Mouse (Mus musculus) gastrocnemius, adult 8-10 months (tissue): ENCODE measurements around the gene Usp21. TPM values are rescaled to one million over a fixed set of nuclear protein-coding genes. Genes with fewer than 3 reads are reported as not detected.
A peak's percentile ranks its signal among the peaks of the same experiment; 100 is the strongest.

ENCODE experiments used
- DNase-seq, 2 experiments: peaks; one replicate each; pipeline ENCODE4 v3.0.0; 2022; ENCODE audit warnings: low spot score in 2 of 2
- total RNA-seq, 4 experiments: library from RNA; stranded (reverse); gene quantifications; 2 replicates each; pipeline ENCODE4 v1.2.4; 2022

Gene Usp21
- total RNA-seq, 4 experiments from 2014 or later, result 15.3 to 19.3 (median 16.2) TPM

DNA sequence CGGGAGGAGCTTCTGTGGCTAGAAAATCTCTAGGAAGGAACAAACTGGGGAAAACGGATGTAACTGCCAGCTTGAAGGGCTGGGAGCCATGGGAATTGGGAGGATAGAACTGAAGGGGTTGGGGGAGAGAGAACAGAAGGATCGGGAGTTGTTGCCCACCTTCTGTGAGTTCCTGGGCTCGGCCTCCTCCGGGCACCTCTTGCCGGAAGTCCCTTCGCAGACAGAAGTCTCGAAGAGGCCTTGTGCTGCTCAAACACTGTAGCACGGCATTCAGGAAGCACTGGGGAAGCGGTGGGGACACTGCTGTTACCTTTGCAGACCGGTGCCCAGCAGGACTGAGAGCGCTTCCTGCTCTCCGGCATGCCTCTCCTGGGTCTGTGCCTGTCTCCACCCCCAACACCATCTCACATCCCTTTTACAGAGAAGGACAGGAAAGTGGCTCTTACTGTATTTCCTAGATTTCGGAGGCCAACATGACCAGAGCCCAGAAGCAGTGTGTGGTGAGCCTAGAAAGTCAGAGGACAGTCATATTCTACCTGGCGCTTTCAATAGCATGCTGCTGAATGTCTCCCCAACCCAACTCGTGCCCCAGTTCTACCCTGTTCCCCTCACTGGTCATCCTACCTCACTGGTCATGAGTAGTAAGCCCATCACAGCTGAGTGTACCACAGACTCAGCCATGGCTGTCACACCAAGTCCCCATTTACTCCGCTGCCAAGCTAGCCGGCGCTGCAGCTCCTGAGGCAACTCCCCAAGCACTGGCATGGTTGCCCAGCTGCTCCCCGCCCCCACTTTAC lies 2.5 kb downstream of the Usp21 start:
- no peak for DNase-seq

DNA sequence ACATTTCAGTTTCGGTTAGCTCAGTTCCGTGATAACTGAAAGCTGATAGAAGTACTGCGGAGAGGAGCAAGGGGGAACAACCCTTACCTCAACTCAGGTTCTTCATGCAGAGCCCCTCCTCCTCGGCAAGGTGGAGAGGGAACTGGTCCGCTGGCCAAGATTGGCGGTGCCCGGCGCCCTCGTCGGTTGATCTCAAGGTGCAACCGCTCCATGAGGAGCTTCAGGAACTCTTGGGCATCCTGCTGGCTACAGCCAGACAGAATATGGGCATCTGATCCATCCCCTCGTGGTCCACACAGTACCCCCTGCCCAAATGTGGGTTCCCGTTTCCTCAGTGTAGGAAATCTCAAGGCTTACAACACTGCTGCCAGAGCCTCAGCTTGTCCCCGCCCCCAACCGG lies 3.3 kb downstream of the Usp21 start:
- DNase-seq, result no peak

DNA sequence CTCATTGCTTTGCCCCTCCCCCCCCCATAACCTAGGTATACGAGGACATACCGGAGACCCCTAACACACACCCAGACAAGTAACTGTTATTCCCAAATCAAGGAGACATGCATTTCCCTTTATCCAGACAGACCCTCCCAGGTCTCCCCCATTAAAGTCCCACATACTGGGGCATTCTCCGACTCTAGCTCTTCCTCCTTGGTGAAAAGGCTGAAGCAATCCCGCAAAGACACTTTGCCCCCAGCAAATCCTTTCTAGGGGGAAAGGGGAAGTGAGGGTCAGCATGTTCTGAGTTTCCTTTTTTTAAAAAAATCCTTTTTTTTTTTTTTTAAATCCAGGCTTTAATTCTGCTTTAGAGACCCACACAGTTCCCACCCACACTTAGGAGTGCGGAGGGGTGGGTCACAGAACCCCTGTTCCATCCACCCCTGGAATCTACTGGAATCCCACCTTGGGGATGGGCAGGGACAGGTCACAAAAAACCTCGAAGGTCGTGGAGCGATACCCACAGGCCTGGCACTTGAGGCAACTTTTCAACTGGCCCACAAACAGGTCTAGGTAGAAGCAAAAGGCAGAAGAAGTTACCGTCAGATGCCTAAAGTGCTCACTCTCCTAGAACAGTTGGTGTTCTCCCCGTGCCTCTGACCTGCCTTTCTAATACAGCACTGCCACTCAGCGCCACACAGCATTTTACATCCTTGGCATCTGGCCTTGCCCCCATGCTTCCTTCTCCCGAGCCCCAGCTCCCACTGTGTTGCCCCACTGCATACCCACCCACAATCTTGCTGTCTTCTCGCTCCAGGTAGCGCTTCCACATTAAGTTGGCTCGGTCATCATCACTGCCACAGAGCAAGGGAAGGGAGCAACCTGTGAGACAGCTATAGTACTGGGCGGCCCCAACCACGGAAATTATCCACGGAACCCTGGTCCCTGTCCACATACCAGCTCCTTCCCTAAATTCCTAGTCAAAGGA lies 4.3 kb downstream of the Usp21 start:
- DNase-seq, result no peak

DNA sequence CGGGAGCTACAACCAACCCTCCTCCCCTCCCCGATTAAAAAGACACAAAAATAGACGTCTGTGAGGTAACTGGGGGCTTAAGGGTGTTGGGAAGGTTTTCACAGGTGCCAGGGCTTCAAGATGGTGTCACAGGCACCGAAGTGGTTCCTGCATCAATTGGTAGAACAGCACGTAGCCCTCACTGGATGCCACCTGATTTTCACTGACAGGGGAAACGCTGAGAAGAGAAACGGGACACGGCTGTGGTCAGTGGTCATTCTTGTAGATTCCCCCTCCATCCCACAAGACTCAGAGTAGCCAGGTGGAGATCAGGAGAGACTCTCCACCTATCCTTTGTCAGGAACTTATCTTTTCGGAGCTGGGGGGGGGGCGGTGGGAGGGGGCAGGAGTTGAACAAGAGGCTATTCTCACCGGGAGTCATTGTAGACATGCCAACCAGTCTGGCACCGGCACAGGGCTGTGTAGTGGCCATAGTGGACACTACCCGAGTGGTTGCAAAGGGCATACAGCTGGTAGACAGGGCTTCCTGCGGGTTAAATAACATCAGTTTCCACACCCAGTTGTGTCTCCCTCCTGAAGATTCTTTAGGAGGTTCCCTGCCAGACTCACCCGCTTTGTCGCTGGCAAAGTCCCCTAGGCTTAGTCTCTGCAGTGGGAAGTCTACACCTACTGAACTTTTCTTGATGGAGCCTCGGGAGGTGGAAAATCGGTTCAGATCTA lies 5.5 kb downstream of the Usp21 start:
- DNase-seq, result no peak

DNA sequence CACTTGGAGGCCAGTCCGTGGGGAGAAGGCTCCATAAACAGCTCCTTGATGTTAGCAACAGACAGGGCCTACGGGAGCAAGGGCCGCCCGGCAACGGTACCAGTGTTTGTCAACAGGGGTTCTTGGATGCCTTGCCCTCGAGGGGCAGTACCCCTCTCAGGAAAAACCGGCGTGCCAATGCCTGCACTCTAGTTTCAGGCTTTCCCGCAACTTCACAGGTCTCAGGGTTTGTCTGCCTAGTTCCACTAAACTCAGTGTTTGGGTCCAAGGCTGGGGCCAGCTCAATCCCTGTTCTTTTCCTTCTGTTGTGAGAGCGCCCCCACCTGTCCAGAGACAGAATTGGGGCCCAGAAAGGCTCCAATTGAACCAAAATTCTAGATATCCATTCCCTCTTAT lies 6.3 kb downstream of the Usp21 start:
- DNase-seq, result peak; percentile 71 to 72

DNA sequence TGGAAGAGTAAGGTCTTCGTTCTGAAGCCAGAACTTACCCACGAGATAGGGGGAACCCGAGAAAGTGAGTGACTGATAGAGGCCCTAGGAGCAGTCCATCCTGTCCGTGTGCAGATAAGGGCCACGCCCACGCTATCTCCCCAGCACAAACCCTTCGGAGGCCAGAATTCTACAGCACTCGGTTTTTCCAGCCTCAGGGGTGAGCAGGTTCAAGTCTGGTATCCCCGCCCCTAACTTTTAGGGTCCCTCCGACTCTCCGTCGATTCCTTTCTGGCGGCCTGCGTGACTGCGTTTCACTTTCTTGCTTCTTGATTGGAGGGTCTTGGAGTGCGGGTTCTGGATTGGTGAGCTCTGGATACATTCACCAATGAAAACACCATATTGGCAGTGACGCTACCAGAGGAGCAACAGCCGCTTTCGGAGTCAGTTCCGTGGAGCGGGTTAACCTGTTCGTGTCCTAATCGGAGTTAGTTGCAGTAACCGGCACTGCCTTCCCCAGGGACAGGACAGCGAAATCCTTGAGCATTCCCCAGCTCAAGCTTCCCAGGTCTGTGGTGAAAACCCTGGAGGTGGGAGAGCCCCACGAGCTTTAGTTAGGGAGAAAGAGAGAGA lies 6.8 kb downstream of the Usp21 start, which contains the start of gene Ppox:
Gene Ppox (minus strand): TSS at position 271 of the 612 bp plus-strand sequence.
- DNase-seq, result peak; percentile 82 to 86

DNA sequence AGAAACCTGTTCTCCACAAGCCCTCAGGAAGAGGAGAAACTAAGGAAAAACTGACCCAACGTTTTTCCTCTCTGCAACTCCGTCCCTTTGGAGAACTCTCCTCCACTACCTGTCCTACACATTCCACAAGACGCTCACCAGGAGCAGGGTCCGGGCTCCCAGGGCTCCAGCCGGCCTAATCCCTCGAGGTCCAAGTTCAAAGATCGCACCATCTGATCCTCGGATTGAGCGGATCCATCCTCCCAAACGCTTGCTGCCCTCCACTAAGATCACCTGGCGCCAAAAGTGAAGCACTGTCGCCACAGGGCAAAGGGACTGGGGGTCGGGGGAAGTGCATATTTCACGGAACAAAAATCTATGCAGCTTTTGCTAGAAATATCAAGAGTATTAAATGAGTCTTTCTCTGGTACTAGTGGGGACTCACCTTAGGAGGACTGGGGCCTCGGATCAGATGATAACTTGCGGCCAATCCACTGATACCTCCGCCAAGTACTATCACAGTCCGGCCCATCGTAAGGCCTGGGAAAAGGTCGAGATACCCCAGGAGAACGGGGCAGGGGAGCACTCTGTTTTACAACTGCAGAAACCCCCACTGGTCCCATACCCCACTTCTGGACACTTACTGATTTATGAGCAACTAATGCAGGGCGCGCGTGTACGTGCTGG lies 7.4 kb downstream of the Usp21 start:
- DNase-seq, result no peak

DNA sequence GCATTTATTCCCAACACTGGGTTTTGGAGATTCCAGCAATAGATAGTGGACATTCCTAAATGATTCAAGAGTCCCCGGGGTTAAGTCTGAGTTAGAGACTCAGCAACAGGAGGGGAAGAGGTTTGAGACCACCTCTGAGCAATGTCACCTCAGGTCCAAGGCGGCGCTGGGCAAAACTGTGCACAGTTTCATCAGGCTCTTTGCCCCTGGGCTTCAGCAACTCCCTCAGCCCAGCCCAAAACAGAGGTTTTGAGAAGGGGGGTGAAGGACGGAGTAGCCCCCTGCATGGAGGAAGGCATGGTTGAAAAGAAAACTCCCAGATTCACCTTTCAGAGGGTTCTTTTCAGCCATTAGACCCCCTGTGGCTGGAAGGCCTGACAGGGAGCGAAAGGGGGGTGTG lies 8.1 kb downstream of the Usp21 start:
- DNase-seq, result peak in 1 of 2 experiments; percentile 1

DNA sequence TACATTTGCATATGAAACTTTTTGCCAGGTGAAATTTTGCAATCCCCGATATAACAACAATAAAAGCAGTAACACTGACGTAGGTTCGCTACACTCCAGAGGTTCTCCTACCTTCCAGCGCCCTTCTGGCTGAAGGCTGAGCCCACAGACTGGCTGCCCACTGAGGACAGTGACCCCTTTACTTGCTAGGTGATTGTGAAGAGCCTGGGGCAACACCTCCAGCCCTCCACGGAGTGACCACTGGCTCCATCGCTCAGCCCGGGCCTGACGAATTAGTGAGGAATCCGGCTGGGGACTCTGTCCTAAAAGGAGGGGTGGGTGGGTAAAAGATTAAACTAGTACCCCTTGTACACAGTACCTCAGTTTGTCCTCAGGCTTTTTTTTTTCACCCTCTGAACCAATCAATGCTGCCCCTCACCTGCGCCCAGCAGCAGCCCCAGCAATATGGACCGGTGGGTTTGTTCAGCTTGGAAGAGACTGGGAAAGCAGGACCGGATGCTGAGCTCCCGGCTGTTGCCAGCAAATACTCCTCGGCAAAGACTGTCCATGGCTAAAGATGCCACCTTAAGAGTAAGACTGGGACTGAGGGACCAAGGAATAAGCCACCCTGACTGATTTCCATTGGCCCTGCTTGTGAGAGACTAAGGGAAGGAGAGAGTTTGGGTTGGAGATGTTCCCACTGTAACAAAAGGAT lies 8.6 kb downstream of the Usp21 start:
- DNase-seq, result peak in 1 of 2 experiments; percentile 1

DNA sequence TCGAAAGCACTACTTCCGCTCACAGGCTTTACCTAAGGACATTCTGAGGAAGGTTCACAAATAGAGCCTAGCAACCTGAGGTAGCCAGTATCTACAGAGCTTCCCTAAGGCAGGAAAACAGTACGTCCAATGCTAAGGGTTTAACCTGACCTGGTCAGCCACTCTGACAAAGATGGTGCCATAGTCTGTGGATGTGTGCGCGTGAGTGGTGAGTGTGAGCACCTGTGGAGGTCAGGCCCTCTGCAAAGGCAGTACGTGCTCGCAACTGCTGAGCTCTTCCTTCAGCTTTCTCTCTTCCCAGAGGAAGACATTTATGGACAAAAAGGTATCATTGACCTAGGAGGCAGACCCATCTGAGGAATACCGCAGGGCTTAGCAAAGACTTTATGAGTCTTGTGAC lies 9.4 kb downstream of the Usp21 start:
- no peak for DNase-seq

DNA sequence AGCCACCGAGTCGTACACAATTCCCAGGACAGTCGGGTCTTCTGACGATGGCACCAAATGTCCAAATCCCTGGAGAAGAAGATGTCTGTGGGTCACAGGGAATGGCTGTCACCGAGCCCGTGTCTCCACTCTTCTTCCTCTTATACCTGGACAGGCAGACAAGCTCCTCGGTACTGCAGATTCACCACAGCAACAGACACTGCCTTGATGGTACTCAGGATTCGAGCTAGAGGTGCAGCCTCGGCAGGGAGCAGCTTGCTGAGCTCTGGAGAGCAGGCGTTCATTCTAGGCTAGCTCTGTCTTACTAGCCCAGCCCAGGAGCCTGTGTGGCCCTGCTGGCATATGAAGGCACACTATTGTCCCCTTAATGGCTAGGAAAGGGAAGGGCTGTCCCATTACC lies 10.1 kb downstream of the Usp21 start:
- no peak for DNase-seq

DNA sequence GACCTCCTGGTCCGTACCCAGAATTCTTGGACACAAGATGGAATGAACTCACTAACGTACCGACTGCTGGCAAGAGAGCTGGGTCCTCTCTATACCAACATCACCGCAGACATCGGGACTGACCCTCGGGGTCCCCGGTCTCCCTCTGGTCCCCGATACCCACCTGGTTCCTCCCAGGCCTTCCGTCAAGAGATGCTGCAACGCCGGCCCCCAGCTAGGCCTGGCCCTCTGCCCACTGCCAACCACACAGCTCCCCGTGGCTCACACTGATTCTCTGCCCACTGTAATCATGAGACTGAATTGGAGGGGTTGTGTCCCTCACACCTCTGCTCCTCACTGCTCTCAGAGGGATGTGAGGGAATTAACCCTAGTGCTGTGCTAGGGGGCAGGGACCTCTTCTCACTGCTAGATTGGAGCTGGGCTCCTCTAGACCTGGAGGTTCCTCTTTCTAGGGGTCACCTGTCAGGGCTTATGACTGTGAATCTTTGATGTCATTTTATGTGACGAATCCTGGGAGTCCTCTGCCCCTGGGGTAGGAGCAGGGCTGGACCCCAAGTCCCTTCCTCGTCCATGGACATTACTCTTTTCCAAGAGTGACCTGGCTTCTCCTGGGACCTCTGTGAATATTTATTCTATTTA lies 11.6 kb downstream of the Usp21 start:
- no peak for DNase-seq

DNA sequence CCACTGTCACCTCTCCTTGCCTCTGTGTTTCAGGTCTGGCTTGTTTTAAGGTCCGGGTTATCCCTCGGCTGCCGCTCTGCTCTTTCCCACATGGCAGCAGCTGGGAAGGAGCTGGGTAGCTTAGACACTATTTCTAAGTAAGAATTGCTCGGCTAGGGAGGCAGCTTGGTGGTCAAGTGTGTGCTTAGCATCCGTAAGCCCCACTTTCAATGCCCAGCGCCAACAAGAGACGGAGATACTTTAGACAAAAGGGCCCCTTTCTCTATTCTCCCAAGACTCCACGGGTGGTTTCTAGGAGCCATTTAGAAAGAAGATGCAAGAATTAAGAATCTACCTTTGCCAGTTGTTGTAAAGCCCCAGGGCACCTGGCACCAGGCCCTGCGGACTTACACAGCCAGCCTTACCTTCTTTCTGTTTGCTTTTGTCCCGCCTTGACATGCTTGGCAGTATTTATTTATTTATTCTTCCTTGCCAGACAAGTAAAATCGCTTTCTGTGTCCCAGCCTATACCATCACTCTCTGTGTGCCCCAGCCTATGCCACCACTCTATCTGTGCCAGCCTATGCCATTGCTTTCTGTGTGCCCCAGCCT lies 12.6 kb downstream of the Usp21 start:
- no peak for DNase-seq

DNA sequence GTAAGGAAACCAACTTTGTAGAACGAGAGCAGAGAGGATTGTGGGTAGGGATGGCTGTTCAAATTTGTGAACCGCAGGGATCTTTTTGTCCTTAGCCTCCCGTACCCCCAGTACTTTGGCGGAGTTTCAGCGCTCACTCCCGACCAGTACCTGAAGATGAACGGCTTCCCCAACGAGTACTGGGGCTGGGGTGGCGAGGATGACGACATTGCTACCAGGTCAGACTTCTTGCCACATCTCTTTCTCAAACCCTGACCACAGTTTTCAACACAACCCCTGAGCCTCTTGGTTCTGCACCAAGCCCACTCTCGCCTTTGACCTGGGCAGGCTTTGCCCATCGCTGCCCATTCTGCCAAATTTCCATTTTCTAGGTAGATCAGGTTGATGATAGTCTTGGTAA lies 13.6 kb downstream of the Usp21 start:
- DNase-seq, result no peak

DNA sequence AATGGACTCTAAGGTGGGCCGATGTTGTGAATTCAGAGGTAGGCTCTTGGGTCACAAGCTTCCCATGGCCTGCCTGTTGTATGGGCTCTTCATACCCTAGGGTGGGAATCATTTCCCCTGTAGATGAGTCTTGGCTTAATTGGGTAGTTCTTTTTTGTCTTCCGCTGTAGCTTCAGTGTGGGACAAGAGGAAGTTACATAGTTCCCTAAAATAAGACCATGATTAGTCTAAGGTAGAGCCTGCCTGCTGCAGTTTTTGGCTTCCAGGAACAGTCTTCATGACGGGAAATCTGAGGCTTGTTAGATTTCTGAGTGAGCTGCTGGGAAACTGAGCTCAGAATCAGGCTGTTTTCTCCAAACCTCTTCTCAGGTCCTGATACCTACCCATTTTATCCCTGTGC lies 15.7 kb downstream of the Usp21 start:
- no peak for DNase-seq

DNA sequence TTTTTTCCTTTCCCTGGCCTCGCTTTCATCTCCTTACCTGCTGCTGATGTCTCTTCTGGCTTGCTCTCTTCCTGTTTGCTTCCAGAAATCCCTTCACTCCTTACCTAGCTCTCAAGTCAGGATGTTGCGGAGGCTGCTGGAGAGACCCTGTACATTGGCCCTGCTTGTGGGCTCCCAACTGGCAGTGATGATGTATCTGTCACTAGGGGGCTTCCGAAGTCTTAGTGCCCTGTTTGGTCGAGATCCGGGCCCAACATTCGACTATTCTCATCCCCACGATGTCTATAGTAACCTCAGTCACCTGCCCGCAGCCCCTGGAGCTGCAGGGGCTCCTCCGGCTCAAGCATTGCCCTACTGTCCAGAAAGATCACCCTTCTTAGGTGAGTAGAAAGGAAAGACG lies 16.2 kb downstream of the Usp21 start:
- no peak for DNase-seq

DNA sequence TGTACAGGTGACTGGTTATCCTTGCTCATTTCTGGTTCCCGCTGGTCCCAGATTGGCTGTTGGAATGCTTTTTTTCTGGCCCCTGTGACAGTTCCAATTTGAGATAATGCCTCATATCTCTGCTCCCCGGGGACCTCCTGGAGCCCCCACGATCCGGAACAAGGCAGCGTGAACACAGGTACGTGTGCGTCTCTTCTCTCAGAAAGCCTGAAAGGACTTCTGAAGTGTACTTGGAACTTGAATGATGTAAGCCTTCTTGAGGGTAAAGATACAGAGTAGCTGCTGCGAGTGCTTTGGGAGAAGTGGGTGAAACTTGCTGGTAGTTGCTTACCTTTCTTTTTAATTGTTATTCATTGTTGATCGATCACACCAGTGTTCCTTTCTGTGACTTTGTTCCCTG lies 16.6 kb downstream of the Usp21 start:
- DNase-seq, result no peak

DNA sequence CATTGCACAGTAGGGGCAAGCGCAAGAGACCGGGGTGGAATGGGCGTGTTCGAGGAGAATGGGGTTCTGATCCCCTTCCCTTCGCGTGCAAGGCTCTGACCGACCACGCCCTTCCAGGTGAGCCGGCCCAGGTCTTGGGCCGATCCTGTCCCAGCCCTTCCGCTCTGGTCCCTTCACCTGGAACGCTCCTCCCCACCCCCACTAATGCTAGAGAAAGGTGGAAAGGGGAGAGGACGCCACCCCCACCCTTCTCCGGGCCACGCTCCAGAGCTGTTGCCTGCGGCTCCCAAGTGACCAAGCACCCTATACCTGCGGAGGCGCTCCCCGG lies 17.3 kb downstream of the Usp21 start:
- no peak for DNase-seq

DNA sequence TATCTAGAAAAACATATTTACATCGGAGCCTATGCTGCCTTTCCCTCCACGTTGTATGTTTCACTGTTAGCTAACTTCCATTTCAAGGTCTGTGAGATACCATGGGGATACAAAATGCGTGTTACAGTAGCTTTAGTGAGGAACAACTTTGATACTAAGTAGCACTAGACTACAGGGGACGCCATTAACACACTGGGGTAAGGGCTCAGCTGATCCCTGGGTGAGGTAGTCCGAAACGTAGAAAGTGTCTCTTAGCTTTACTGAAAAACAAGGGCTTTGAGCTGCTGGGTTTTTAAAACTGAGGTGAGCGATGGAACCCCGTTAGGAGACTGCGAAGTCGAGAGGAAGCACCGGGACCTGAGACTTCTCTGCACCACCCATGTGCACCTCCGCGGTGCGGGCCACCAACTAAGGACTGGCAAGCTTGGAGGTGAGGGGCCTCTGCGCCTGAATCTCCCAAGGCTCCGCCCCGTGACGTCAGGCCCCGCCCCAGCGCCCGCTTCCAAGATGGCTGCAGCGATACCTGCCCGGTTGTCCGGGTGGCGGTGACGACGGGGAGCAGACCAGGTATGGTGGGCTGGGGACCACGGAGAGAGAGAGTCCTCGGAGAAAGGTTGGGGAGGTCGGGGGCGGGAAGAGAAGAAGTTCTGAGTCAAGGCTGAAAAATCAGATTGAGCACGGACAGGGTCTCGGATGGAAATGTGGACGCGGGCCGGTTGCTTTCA lies 17.8 kb downstream of the Usp21 start, which contains the start of gene B4galt3:
Gene B4galt3 (plus strand): TSS at position 481 of the 725 bp plus-strand sequence.
- DNase-seq, result peak; percentile 93
